Mouse (Mus musculus) spleen, adult 18-20 months (tissue): ENCODE data around the gene Enox1.

Experiments
- DNase-seq, 2 experiments: peaks; one replicate each; pipeline ENCODE4 v3.0.0; 2022; ENCODE audit warnings: mixed read lengths in 2 of 2

The Enox1 gene

DNA sequence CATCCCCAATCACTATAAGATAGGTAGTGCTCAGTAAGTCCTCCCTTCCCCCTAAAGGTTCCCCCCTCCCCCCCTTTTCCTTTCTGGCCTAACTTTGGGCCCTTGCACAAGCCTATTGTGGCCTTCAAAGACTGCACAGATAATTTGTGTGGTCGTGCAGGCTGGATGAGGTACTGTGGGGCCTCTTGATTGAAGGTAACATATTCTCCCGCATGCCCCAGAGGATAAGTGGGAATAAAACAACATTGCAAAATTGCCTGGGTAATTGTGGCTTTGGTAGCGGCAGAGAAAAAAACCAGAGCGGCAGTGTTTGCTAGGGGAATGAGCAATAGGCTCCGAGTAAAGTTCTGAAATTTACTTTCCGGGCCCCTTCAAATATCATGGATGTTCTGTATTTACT, 425.1 kb downstream of the Enox1 start:
- DNase-seq = no peak

GRCm38 (mm10) chr14:77584426-77584825, 427.9 kb downstream of the Enox1 start:
- DNase-seq = no peak

DNA sequence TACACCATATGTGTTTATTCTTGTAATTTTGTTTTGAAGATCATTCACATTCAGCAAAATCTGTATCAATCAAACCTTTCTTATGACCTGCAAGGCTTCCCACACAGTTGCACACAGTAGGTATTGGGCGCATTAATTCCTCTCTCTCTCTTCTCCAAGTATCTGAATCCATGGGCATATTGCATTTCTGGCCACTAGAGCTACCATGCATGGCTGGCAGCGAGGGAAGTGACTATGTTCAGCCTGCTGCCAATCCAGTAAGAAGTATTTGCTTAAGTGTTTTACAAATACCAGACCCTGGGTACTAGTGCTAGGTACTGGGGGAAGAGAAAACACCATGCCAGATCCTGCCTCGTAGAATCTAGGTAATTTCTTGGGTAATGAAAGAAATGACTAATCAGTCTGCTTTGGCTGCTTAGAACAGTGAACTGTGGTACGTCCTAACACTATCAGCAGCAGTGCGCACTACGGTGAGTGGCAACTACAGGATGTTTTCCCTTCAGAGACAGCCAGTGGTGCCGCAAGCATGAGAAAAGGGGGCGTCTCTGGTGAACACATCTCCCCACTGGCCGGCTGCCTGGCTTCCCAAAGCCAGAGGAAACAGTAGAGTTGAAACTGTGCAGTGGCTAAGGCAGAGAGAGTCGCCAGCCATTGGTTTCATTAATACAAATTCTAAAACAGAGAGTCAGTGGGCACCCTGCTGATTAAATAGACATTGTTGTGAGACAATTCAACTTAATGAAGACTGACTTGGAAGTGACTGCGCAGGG, 428.7 kb downstream of the Enox1 start:
- DNase-seq = no peak

GRCm38 (mm10) chr14:77586033-77586432, 429.5 kb downstream of the Enox1 start:
- no peak for DNase-seq

DNA sequence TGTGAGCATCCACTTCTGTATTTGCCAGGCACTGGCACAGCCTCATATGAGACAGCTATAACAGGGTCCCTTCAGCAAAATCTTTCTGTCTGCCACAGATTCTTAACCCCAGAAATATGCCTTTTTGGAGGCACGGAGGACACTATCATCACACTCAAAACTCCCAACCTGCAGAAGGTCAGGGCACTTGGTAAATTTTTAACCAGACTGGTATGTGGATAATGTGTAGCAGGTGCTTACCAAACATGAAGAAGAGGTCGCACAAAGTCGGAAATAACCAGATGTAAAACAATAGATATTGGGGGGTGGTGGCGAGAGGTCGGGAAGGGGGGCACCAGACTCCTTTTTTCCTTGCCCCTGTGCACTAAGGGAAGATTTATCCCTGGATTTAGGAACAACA, 430.6 kb downstream of the Enox1 start:
- no peak for DNase-seq

DNA sequence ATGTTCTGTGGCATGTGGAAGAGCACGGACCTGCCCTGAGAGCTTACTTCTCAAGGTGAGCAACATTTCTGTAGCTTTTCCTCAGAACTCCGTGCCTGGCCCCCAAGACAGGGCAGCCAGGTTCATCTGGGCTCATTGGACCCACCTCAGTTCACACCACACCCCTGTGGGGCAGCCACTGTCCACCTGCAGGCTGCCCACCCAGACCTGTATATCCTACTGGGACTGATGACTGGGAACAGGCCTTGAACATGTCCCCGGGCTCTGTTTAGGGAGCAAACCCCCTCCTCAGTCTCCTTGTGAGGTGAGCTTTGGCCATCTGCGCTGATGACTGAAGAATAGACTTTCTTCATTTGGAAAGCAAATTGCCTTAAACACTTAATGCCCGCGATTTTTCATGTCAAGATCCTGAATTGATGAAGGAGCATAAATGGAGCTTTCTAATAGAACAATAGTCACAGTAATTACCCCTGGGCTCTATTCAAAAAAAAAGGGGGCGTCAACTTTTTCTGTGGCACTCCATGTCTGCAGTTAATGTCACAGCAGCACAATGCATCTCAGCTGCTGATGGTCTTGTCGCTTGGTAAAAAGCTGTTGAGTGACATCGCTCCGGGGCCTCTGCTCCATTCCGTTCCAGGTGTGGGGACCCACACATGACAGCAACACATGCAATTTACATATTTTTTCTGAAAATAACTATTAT, 436.7 kb downstream of the Enox1 start:
- no peak for DNase-seq

GRCm38 (mm10) chr14:77596216-77597175, 439.9 kb downstream of the Enox1 start:
- no peak for DNase-seq

- DNase-seq = no peak
Observed at GRCm38 (mm10) chr14:77599016-77599704, 442.6 kb downstream of the Enox1 start.

- DNase-seq = no peak
Observed at GRCm38 (mm10) chr14:77600773-77601172, 444.2 kb downstream of the Enox1 start.

GRCm38 (mm10) chr14:77601446-77601845, 444.9 kb downstream of the Enox1 start:
- no peak for DNase-seq

DNA sequence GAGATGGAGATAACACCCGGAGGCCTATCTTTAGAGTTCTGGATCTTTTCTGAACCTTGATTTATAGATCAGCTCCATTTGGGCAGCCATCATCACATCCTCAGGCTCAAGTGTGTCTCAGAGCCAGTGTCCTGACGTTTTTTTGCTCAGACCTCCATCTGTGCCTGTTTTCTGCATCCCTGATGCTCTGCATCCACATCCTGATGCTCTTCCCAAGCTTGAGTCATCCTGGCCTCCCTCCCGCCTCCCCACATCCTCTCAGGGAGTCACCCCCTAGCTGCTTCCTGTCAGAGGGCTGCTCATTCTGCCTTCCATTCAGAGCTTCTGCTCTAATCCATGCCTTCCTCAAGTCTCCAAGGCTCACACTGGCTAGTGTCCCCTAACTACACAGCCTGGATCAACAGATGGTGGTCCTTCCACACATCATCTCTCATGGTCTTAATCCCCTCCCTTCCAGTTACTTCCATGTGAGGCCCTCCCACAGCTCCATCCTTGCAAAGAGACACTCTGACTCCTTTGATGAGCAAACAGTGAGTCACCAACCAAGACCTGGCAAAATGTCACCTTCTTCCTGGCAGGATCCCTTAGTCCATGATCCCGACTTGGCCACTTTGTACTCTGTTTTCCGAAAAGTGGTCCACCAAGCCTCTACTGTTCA, 451.7 kb downstream of the Enox1 start:
- DNase-seq = no peak

GRCm38 (mm10) chr14:77615201-77615600, 458.6 kb downstream of the Enox1 start:
- DNase-seq = no peak

GRCm38 (mm10) chr14:77617250-77617649, 460.7 kb downstream of the Enox1 start:
- no peak for DNase-seq

DNA sequence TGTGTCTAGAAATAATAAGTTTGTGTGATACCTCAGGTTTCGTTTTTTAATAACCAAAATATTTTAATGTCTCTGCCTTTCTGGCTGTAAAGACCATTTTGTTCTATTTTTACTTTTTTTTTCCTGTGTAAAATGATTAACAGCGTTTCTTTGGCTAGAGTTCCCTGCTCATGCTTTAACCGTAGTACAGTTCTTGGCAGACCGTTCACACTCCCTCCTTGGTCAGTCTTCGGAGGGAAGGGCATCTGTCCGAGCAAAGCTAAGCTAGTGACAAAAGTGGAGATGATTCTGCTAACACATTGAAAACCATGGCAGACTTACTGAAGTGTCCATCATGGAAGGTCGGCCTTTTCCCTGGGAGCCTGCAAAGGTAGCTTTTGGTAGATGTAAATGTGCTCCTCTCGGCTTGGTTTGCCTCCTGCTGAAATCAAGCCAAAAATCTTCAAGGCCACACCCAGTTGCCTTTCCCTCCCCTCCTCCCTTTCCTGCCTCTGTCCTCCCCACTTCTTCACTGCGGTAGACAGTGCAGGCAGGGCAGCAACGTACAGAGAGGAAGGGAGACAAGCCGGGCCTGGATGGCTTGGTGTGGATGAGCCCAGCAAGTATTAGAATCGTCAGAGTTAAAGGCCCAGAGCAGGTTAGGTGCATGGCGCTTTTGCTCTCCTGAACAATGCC, 461.7 kb downstream of the Enox1 start:
- no peak for DNase-seq

DNA sequence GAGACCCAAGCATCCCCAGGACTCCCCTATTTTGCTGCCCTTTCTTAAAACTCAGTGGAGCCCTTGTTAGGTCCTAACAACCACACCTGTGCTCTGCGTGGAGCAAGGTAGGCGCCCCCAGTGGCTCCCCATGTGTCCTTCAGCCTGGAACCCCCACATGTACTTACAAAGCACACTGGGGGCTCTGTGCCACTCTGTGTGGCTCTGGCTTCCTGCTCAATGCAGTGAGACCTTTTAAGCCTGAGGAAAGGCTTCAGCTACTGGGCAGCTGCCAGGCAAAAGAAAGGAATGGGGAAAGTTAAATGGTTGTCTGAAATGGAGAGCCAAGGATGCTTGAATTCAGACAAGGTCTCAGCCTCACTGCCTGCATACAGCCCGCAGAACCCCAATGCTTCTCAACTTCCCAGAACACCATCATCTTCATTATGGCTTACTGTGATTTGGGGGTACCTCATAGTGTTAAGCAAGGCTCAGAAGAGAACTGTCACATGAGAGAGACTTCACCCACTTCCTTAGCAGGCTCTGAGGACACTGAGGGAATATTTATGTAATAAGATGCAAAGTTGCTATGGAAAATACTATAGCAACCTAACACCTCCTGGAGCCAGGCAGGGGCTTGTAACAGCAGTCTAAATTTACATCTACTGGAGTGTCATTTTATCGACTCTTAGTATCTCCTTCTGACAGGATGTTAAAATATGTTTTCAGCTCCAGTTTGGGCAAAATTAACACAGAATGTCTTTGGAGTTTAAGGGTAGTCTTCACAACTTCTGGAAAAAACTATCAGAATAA, 465.1 kb downstream of the Enox1 start:
- no peak for DNase-seq

DNA sequence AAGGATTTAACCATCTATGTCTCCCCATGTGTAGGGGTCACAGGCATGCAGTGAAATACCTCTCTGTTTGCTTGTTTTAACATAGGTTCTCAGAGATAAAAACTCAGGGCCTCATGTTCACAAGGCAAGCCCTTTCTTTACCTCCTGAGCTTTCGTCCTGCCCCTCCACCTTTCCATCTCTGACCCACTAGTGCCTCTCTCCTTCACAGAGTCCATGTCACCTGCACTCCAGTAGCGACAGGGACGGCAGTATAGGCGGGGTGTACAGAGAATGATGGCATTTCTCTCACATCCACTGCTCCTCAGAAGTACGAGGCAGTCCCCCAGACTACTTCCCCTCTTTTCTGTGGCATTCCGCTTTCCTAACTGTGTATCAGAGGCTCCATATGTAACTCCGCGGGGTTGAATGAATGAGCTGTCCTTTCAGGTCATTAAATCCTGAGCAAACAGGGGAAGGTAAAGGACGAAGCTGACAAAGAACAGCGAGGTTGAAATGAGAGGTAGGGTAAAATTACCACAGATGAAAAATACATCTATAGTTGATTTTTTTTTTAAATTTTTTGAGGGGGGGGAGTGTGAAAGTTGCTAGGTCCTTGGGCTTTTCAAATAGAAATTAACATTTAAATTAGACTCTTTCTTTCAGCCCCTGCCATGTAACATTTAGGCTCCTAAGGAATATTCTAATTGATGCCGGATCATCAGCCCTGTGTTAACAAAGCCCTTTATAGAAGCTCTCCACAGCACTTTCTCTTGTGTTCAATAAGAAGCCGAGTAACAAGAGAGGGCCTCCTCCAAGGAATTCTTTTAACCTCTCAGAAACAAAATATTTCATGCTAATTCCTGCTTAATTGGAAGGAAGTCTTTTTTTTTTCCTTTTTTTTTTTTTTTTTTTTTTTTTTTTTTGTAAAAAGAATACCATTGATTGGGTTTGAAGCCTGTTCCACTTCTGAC, 470.3 kb downstream of the Enox1 start:
- no peak for DNase-seq

DNA sequence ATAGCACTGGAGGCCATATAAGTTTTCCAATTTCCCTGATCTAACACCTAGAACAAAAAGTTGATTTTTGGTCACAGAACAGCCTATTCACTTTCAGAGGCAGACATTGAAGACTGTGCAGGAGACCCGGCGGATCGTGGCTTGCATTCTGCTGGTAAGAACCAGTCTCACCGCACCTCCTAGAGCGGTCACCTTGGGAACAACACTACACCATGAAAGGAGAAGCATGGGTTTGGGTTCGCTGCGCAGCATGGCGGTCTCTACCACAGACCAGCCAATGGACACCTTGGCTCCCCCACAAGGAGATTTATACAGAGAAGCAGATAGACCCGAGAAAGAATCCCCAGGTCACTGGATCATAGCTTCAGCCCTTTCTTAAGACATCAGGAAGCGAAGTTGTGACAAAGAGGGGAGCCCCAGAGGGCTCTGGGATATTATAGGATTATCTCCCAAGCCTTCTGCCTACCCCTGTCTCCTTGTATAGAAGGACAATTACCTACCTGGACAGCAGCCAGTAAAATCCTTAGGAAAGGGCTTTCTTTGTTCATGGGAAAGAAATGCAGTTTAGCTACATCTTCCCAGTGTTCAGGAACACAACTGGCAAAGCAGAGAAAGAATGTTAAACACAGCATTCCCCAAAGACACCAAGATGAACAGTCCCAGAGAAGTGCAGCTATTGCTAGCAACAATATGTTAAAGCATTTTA, 476.1 kb downstream of the Enox1 start:
- DNase-seq = no peak

DNA sequence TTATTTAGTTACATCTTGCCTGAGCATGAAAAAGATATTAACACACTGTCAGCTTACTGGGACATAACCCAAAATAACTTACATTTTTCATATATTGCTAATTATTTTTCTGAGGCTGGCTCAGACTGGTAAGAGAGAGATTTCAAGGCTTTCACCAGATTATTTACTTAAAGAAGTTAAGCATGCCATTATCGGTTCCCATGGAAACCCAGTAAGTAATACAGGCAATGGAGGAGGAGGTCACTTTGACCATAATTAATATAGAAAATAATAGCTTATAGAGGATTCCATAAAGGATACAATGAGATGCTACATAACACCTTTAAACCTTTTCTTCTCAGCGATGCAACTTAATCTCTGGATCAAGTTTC, 476.6 kb downstream of the Enox1 start:
- no peak for DNase-seq

DNA sequence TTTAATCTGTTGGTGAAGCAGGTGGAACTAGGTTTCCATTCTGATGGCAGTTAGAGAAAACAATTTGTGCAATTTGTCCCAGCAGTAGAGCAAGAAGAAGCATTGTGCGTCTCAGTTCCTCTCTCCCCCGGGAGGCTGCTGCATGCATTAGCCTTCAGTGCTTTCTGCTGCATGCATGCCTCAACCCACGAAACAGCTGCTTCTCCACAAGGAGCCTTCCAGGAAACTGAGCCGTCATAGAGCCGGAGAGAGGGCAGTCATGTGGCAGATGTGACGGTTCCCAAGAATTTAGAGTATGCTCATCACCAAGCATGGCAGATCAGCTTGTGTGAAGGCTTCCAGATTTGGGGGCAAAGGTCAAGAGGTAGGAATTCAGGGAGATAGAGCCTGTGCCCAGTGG, 480.4 kb downstream of the Enox1 start:
- DNase-seq = no peak
